Mouse (Mus musculus): ENCODE data around the gene Cog6.
"Not testable (repeated sequence)": the region's sequence is repeated elsewhere in the genome, so short reads cannot be mapped to it uniquely, and the experiment has no call there.

Cog6 gene

GRCm38 (mm10) chr3:52993296-52993695 lies 23.7 kb downstream of the Cog6 start:
- H3K27me3 ChIP-seq (ENCODE audit: insufficient read depth, low read length), result no peaks in the 10 kb centered on the region
- TF ChIP-seq CTCF (conservative IDR thresholded peaks at IDR 0.05; ENCODE audit: low read length) (no peak), NANOG (IDR thresholded peaks at IDR 0.05; ENCODE audit: borderline replicate concordance, low read length) (no peak), POU5F1 (IDR thresholded peaks at IDR 0.05; ENCODE audit: borderline replicate concordance, low read length) (no peak)
- no peak overlapping the region for H3K4me3 ChIP-seq (replicated peaks; ENCODE audit: low read length)
- H3K9me3 ChIP-seq (ENCODE audit: low read length), result peaks cover 16% of the 10 kb centered on the region; the same call in 1 of the 2 replicates
- H3K36me3 ChIP-seq (ENCODE audit: insufficient read depth, low read length), result peaks cover 39% of the 10 kb centered on the region
- H3K4me1 ChIP-seq (replicated peaks; ENCODE audit: low read depth, low read length), result peaks cover 10% of the 10 kb centered on the region

GRCm38 (mm10) chr3:52990041-52990737 lies 26.8 kb downstream of the Cog6 start:
- Histone ChIP-seq H3K27me3 (ENCODE audit: insufficient read depth, low read length) (no peaks in the 10 kb centered on the region), H3K36me3 (ENCODE audit: insufficient read depth, low read length) (peaks cover 34% of the 10 kb centered on the region), H3K4me3 (replicated peaks; ENCODE audit: low read length) (peak overlapping the region; percentile 46), H3K9me3 (ENCODE audit: low read length) (peaks cover 13% of the 10 kb centered on the region; the same call in 1 of the 2 replicates), H3K4me1 (replicated peaks; ENCODE audit: low read depth, low read length) (peaks cover 13% of the 10 kb centered on the region)
- TF ChIP-seq POU5F1 (IDR thresholded peaks at IDR 0.05; ENCODE audit: borderline replicate concordance, low read length), result no peak
- TF ChIP-seq CTCF (conservative IDR thresholded peaks at IDR 0.05; ENCODE audit: low read length), result no peak
- no peak for TF ChIP-seq NANOG (IDR thresholded peaks at IDR 0.05; ENCODE audit: borderline replicate concordance, low read length)

- not testable (repeated sequence) for H3K27me3 ChIP-seq (ENCODE audit: insufficient read depth, low read length); H3K4me3 ChIP-seq (replicated peaks; ENCODE audit: low read length); H3K9me3 ChIP-seq (ENCODE audit: low read length)
- Histone ChIP-seq H3K36me3 (ENCODE audit: insufficient read depth, low read length) (peaks cover 13% of the 10 kb centered on the region), H3K4me1 (replicated peaks; ENCODE audit: low read depth, low read length) (peaks cover 12% of the 10 kb centered on the region)
Measured at GRCm38 (mm10) chr3:52985508-52985941, 31.5 kb downstream of the Cog6 start.

GRCm38 (mm10) chr3:52983772-52984171 lies 33.3 kb downstream of the Cog6 start:
- no peak overlapping the region for H3K4me3 ChIP-seq (replicated peaks; ENCODE audit: low read length)
- no peak for TF ChIP-seq CTCF (conservative IDR thresholded peaks at IDR 0.05; ENCODE audit: low read length)
- TF ChIP-seq POU5F1 (IDR thresholded peaks at IDR 0.05; ENCODE audit: borderline replicate concordance, low read length), result no peak
- TF ChIP-seq NANOG (IDR thresholded peaks at IDR 0.05; ENCODE audit: borderline replicate concordance, low read length), result no peak
- H3K36me3 ChIP-seq (ENCODE audit: insufficient read depth, low read length), result peaks cover 11% of the 10 kb centered on the region
- no peaks in the 10 kb centered on the region for H3K9me3 ChIP-seq (ENCODE audit: low read length)
- H3K4me1 ChIP-seq (replicated peaks; ENCODE audit: low read depth, low read length), result 0 out of 2 replicates have a peak, but pooled peaks cover 3% of the 10 kb centered on the region
- H3K27me3 ChIP-seq (ENCODE audit: insufficient read depth, low read length), result no peaks in the 10 kb centered on the region

GRCm38 (mm10) chr3:52982993-52983392 lies 34.0 kb downstream of the Cog6 start:
- TF ChIP-seq NANOG (IDR thresholded peaks at IDR 0.05; ENCODE audit: borderline replicate concordance, low read length) (no peak), CTCF (conservative IDR thresholded peaks at IDR 0.05; ENCODE audit: low read length) (no peak), POU5F1 (IDR thresholded peaks at IDR 0.05; ENCODE audit: borderline replicate concordance, low read length) (no peak)
- Histone ChIP-seq H3K4me3 (replicated peaks; ENCODE audit: low read length) (no peak overlapping the region), H3K4me1 (replicated peaks; ENCODE audit: low read depth, low read length) (0 out of 2 replicates have a peak, but pooled peaks cover 3% of the 10 kb centered on the region), H3K27me3 (ENCODE audit: insufficient read depth, low read length) (no peaks in the 10 kb centered on the region), H3K9me3 (ENCODE audit: low read length) (no peaks in the 10 kb centered on the region), H3K36me3 (ENCODE audit: insufficient read depth, low read length) (peaks cover 4% of the 10 kb centered on the region)

GRCm38 (mm10) chr3:52974674-52975556 lies 42.1 kb downstream of the Cog6 start:
- H3K9me3 ChIP-seq (ENCODE audit: low read length), result no peaks in the 10 kb centered on the region
- peaks cover 4% of the 10 kb centered on the region; the same call in 1 of the 2 replicates for H3K4me1 ChIP-seq (replicated peaks; ENCODE audit: low read depth, low read length)
- TF ChIP-seq CTCF (conservative IDR thresholded peaks at IDR 0.05; ENCODE audit: low read length) (peak; percentile 24; the same call in 1 of the 2 replicates), POU5F1 (IDR thresholded peaks at IDR 0.05; ENCODE audit: borderline replicate concordance, low read length) (no peak)
- H3K36me3 ChIP-seq (ENCODE audit: insufficient read depth, low read length), result no peaks in the 10 kb centered on the region
- no peak overlapping the region for H3K4me3 ChIP-seq (replicated peaks; ENCODE audit: low read length)
- peaks cover 14% of the 10 kb centered on the region; the same call in 1 of the 2 replicates for H3K27me3 ChIP-seq (ENCODE audit: insufficient read depth, low read length)

- no peaks in the 10 kb centered on the region for H3K36me3 ChIP-seq (ENCODE audit: insufficient read depth, low read length)
- peaks cover 14% of the 10 kb centered on the region; the same call in 1 of the 2 replicates for H3K27me3 ChIP-seq (ENCODE audit: insufficient read depth, low read length)
- H3K4me3 ChIP-seq (replicated peaks; ENCODE audit: low read length), result no peak overlapping the region
- peaks cover 4% of the 10 kb centered on the region; the same call in 1 of the 2 replicates for H3K4me1 ChIP-seq (replicated peaks; ENCODE audit: low read depth, low read length)
- TF ChIP-seq NANOG (IDR thresholded peaks at IDR 0.05; ENCODE audit: borderline replicate concordance, low read length) (no peak), POU5F1 (IDR thresholded peaks at IDR 0.05; ENCODE audit: borderline replicate concordance, low read length) (no peak), CTCF (conservative IDR thresholded peaks at IDR 0.05; ENCODE audit: low read length) (no peak)
- 0 out of 2 replicates have a peak, but pooled peaks cover 3% of the 10 kb centered on the region for H3K9me3 ChIP-seq (ENCODE audit: low read length)
Measured at GRCm38 (mm10) chr3:52972916-52973315, 44.1 kb downstream of the Cog6 start.

- Histone ChIP-seq H3K4me3 (replicated peaks; ENCODE audit: low read length) (no peak overlapping the region), H3K36me3 (ENCODE audit: insufficient read depth, low read length) (no peaks in the 10 kb centered on the region), H3K4me1 (replicated peaks; ENCODE audit: low read depth, low read length) (peaks cover 10% of the 10 kb centered on the region), H3K9me3 (ENCODE audit: low read length) (0 out of 2 replicates have a peak, but pooled peaks cover 4% of the 10 kb centered on the region), H3K27me3 (ENCODE audit: insufficient read depth, low read length) (0 out of 2 replicates have a peak, but pooled peaks cover 2% of the 10 kb centered on the region)
- TF ChIP-seq CTCF (conservative IDR thresholded peaks at IDR 0.05; ENCODE audit: low read length) (peak; percentile 12; the same call in 1 of the 2 replicates), POU5F1 (IDR thresholded peaks at IDR 0.05; ENCODE audit: borderline replicate concordance, low read length) (no peak), NANOG (IDR thresholded peaks at IDR 0.05; ENCODE audit: borderline replicate concordance, low read length) (no peak)
Measured at GRCm38 (mm10) chr3:52967046-52967445, 50.0 kb downstream of the Cog6 start.
